Mouse (Mus musculus): ENCODE data around the gene Mbl1.

Mbl1 gene

GRCm38 (mm10) chr14:41198037-41198730 is 46.9 kb downstream of the Mbl1 start:
- DNase-seq: no peak
